Mouse (Mus musculus) spleen, adult 2 months (tissue): ENCODE results near the gene Acvr1. TPM values are rescaled to one million over a fixed set of nuclear protein-coding genes. Genes with fewer than 3 reads are reported as not detected.

Experiments
- DNase-seq, 2 experiments: peaks; one replicate each; pipeline versions ENCODE4 v3.0.0 to v3.0.0-alpha.2; 2012 to 2021; ENCODE audit warnings: low spot score in 2 of 2, low read depth in 1 of 2
- H3K27ac ChIP-seq: fragments of 200-500 bp; 2 replicates; pipeline ENCODE4 v1.5.1; 2012; ENCODE audit warnings: low read length, inconsistent platforms; ENCODE audit not compliant: insufficient read depth
- H3K27me3 ChIP-seq: fragments of 200-500 bp; 2 replicates; pipeline ENCODE4 v1.6.1; 2012; ENCODE audit warnings: mild to moderate bottlenecking, moderate library complexity, low read length, inconsistent platforms; ENCODE audit not compliant: control insufficient read depth, insufficient read depth
- H3K36me3 ChIP-seq: fragments of 200-500 bp; 2 replicates; pipeline ENCODE4 v1.6.1; 2012; ENCODE audit warnings: mild to moderate bottlenecking, low read length, inconsistent platforms; ENCODE audit not compliant: control insufficient read depth, insufficient read depth
- H3K4me1 ChIP-seq: fragments of 200-500 bp; 2 replicates; pipeline ENCODE4 v1.6.1; 2011; ENCODE audit warnings: inconsistent platforms; ENCODE audit not compliant: control insufficient read depth, insufficient read depth, insufficient read length
- H3K4me3 ChIP-seq: fragments of 200-500 bp; 2 replicates; pipeline ENCODE4 v1.5.1; 2011; ENCODE audit warnings: mild to moderate bottlenecking, inconsistent platforms; ENCODE audit not compliant: insufficient read depth, insufficient read length; ENCODE audit errors: extremely low read depth
- CTCF ChIP-seq: fragments of 200-500 bp; IDR thresholded peaks from 2 replicates; pipeline ENCODE4 v1.5.1; 2011; ENCODE audit warnings: mild to moderate bottlenecking, inconsistent platforms; ENCODE audit not compliant: insufficient read depth, insufficient read length, insufficient replicate concordance; ENCODE audit errors: extremely low read depth
- POLR2A ChIP-seq: fragments of 200-500 bp; IDR thresholded peaks from 2 replicates; pipeline ENCODE4 v1.6.1; 2011; ENCODE audit warnings: low read depth, low read length, inconsistent platforms
- WGBS: fragments of 180-500 bp; shearing (Covaris S2); methylation state at CpG from one replicate; pipeline ENCODE4 v1.1.7; 2018; 5-methylcytosine and 5-hydroxymethylcytosine counted together
- polyA plus RNA-seq: library from polyadenylated mRNA; depleted of rRNA; stranded (reverse); fragments of >200 nt; gene quantifications from 2 replicates; pipeline ENCODE4 v1.2.3, GENCODE M21; 2012

Gene Acvr1
- polyA plus RNA-seq, 1 experiment: 1.8 TPM

- 89% methylated on average over 9 of the region's 9 CpGs for WGBS
- Histone ChIP-seq H3K4me3 (no peak overlapping the region), H3K36me3 (no peaks in the 10 kb centered on the region), H3K27ac (no peak overlapping the region), H3K27me3 (no peaks in the 10 kb centered on the region), H3K4me1 (no peaks in the 10 kb centered on the region)
- no peak for DNase-seq
- TF ChIP-seq CTCF (no peak), POLR2A (no peak)
Observed at GRCm38 (mm10) chr2:58489275-58489674, 77.7 kb downstream of the Acvr1 start.

GRCm38 (mm10) chr2:58488404-58488803, 78.6 kb downstream of the Acvr1 start:
- no peak overlapping the region for H3K4me3 ChIP-seq
- H3K4me1 ChIP-seq: no peaks in the 10 kb centered on the region
- no peak for DNase-seq
- 90% methylated on average over 8 of the region's 8 CpGs for WGBS
- no peaks in the 10 kb centered on the region for H3K36me3 ChIP-seq
- H3K27me3 ChIP-seq: no peaks in the 10 kb centered on the region
- H3K27ac ChIP-seq: no peak overlapping the region
- TF ChIP-seq CTCF (no peak), POLR2A (no peak)

GRCm38 (mm10) chr2:58487279-58487560, 79.7 kb downstream of the Acvr1 start:
- no peak for DNase-seq
- TF ChIP-seq CTCF (no peak), POLR2A (no peak)
- Histone ChIP-seq H3K4me1 (no peaks in the 10 kb centered on the region), H3K4me3 (no peak overlapping the region), H3K36me3 (no peaks in the 10 kb centered on the region), H3K27ac (no peak overlapping the region), H3K27me3 (no peaks in the 10 kb centered on the region)
- WGBS: 89% methylated on average over 3 of the region's 3 CpGs

GRCm38 (mm10) chr2:58486441-58487278, 80.3 kb downstream of the Acvr1 start:
- TF ChIP-seq POLR2A: no peak
- no peak for TF ChIP-seq CTCF
- Histone ChIP-seq H3K27ac (no peak overlapping the region), H3K4me1 (no peaks in the 10 kb centered on the region), H3K36me3 (no peaks in the 10 kb centered on the region), H3K4me3 (no peak overlapping the region), H3K27me3 (no peaks in the 10 kb centered on the region)
- WGBS: 89% methylated on average over 13 of the region's 14 CpGs
- DNase-seq: no peak

- H3K4me1 ChIP-seq: no peaks in the 10 kb centered on the region
- TF ChIP-seq CTCF: no peak
- TF ChIP-seq POLR2A: no peak
- no peaks in the 10 kb centered on the region for H3K36me3 ChIP-seq
- DNase-seq: no peak
- no peak overlapping the region for H3K4me3 ChIP-seq
- H3K27ac ChIP-seq: no peak overlapping the region
- 93% methylated on average over 3 of the region's 3 CpGs for WGBS
- H3K27me3 ChIP-seq: no peaks in the 10 kb centered on the region
Observed at GRCm38 (mm10) chr2:58485683-58486082, 81.3 kb downstream of the Acvr1 start.

GRCm38 (mm10) chr2:58485152-58485551, 81.8 kb downstream of the Acvr1 start:
- DNase-seq: no peak
- H3K27me3 ChIP-seq: no peaks in the 10 kb centered on the region
- H3K4me1 ChIP-seq: no peaks in the 10 kb centered on the region
- no peak overlapping the region for H3K4me3 ChIP-seq
- WGBS: 37% methylated on average over 4 of the region's 4 CpGs
- no peaks in the 10 kb centered on the region for H3K36me3 ChIP-seq
- no peak overlapping the region for H3K27ac ChIP-seq
- TF ChIP-seq POLR2A (no peak), CTCF (no peak)

- Histone ChIP-seq H3K27ac (no peak overlapping the region), H3K36me3 (no peaks in the 10 kb centered on the region), H3K4me3 (no peak overlapping the region), H3K27me3 (no peaks in the 10 kb centered on the region), H3K4me1 (no peaks in the 10 kb centered on the region)
- no peak for DNase-seq
- 70% methylated on average over 7 of the region's 7 CpGs for WGBS
- TF ChIP-seq POLR2A: no peak
- TF ChIP-seq CTCF: no peak
Observed at GRCm38 (mm10) chr2:58484284-58484965, 82.5 kb downstream of the Acvr1 start.
